16 mouse cellular contexts compared by ENCODE assay signal in the genomic region with DNA sequence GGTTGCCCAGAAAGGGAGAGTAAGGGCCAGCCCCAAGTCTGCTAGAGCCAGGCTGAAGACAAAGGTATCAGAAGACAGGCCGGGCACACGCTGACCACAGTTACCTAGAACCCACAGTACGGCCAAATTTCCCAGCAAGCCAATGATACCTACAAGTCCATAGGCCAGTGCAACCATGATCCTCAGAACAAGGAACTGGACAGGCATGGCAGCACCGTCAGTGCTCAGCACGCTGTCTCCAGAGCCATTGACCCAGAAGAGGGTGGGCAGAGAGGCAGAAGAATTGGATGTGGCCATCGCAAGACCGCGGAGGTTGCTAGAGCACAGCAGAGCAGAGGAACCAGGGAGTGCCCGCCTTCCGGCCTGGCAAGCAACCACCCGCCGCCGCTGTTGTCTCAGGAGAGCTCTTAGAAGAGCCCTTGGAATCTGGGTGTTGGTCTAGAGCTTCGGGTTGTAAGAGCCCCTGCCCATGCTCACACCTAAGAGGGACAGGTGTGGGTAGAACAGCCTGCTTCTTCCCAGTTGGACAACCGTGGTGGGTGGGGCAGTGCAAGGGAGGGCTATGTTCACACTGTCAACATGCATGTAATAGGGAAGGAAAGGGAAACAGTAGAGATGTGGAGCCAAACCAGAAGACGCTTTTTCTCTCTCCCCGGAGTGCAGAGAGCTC. TPM values are rescaled to one million over a fixed set of nuclear protein-coding genes. Genes with fewer than 3 reads are reported as not detected.
DNase-seq lines count a peak whose midpoint lies in the region; ATAC-seq lines count a peak whose summit lies in the region.
"Had no signal": no experiment of that assay in that cellular context is flagged by ENCODE, and none has a peak within 500 bp of the region (broad histone marks: within the 10 kb centered on the region; RNA-seq: fewer than 3 reads in every experiment).

A gene (minus strand): TSS at position 297 of the 670 bp plus-strand sequence.

- no peak within 1 kb of the TSS for H3K9ac ChIP-seq in midbrain, embryonic 12.5 days (replicated peaks)
- no peak within 1 kb of the TSS for H3K9ac ChIP-seq in midbrain, embryonic 14.5 days (replicated peaks; ENCODE audit: low read length)
- H3K9ac ChIP-seq in lung, embryonic 15.5 days: no peak within 1 kb of the TSS
- H3K9ac ChIP-seq in stomach, embryonic 16.5 days (ENCODE audit: low read length): 0 out of 2 replicates have a peak within 1 kb of the TSS, but pooled peaks have one; percentile 2
- H3K9ac ChIP-seq: heart, embryonic 13.5 days had no signal

- no peak for ATAC-seq in midbrain, embryonic 12.5 days (ENCODE audit: low FRiP score, low read depth)
- no peak for ATAC-seq in midbrain, embryonic 14.5 days (ENCODE audit: low FRiP score, low TSS enrichment)
- peak; percentile 77 for ATAC-seq in lung, embryonic 15.5 days (ENCODE audit: borderline replicate concordance, extremely low read depth, low FRiP score, low TSS enrichment)
- ATAC-seq in stomach, embryonic 16.5 days (ENCODE audit: insufficient read depth, low FRiP score): peak; percentile 66; the same call in 1 of the 2 replicates
- ATAC-seq: hindbrain, postnatal 0 days had no signal

- H3K4me1 ChIP-seq in midbrain, embryonic 12.5 days: no peaks in the 10 kb centered on the region
- H3K4me1 ChIP-seq in midbrain, embryonic 14.5 days (ENCODE audit: control insufficient read depth, insufficient read depth, low read length): no peaks in the 10 kb centered on the region
- peaks cover 6% of the 10 kb centered on the region; the same call in 1 of the 2 replicates for H3K4me1 ChIP-seq in lung, embryonic 15.5 days
- H3K4me1 ChIP-seq in stomach, embryonic 16.5 days (ENCODE audit: control insufficient read depth, insufficient read depth, low read length): no peaks in the 10 kb centered on the region

- H3K4me2 ChIP-seq in midbrain, embryonic 12.5 days (replicated peaks): no peak within 1 kb of the TSS
- H3K4me2 ChIP-seq in midbrain, embryonic 14.5 days (ENCODE audit: low read length): no peak within 1 kb of the TSS
- peak within 1 kb of the TSS; percentile 20 for H3K4me2 ChIP-seq in lung, embryonic 15.5 days
- H3K4me2 ChIP-seq in stomach, embryonic 16.5 days (ENCODE audit: low read depth, low read length): no peak within 1 kb of the TSS

- H3K36me3 ChIP-seq in midbrain, embryonic 12.5 days: peaks cover 8% of the 10 kb centered on the region
- peaks cover 17% of the 10 kb centered on the region for H3K36me3 ChIP-seq in midbrain, embryonic 14.5 days (ENCODE audit: control insufficient read depth, insufficient read depth, low read length)
- peaks cover 3% of the 10 kb centered on the region for H3K36me3 ChIP-seq in lung, embryonic 15.5 days
- H3K36me3 ChIP-seq in stomach, embryonic 16.5 days (ENCODE audit: control insufficient read depth, insufficient read depth, low read length): no peaks in the 10 kb centered on the region

- DNase-seq in heart, adult 18-20 months: peak; percentile 3 to 8
- no peak for DNase-seq in heart, postnatal 25 days (ENCODE audit: low spot score)
- DNase-seq in midbrain, embryonic 14.5 days: no peak
- DNase-seq in cerebellum, adult 8-10 months: no peak
- DNase-seq in frontal cortex, postnatal 36 days (ENCODE audit: low spot score in 2 of 2): no peak
- DNase-seq: cerebellum, adult 18-20 months had no signal

- H3K27me3 ChIP-seq in midbrain, embryonic 12.5 days: no peaks in the 10 kb centered on the region
- H3K27me3 ChIP-seq in midbrain, embryonic 14.5 days (ENCODE audit: control insufficient read depth, insufficient read depth, low read length): no peaks in the 10 kb centered on the region
- H3K27me3 ChIP-seq in lung, embryonic 15.5 days: no peaks in the 10 kb centered on the region
- H3K27me3 ChIP-seq in stomach, embryonic 16.5 days (ENCODE audit: control insufficient read depth, insufficient read depth, low read length): no peaks in the 10 kb centered on the region
- H3K27me3 ChIP-seq: heart, embryonic 13.5 days had no signal

- H3K27ac ChIP-seq in midbrain, embryonic 12.5 days (replicated peaks): 0 out of 2 replicates have a peak within 1 kb of the TSS, but pooled peaks have one; percentile 0
- H3K27ac ChIP-seq in midbrain, embryonic 14.5 days (replicated peaks; ENCODE audit: low read depth, low read length): no peak within 1 kb of the TSS
- peak within 1 kb of the TSS; percentile 60 for H3K27ac ChIP-seq in lung, embryonic 15.5 days
- peak within 1 kb of the TSS; percentile 70 for H3K27ac ChIP-seq in stomach, embryonic 16.5 days (ENCODE audit: low read length)
- H3K27ac ChIP-seq: hindbrain, postnatal 0 days; kidney, postnatal 0 days had no signal

- H3K4me3 ChIP-seq in midbrain, embryonic 12.5 days: no peak within 1 kb of the TSS
- H3K4me3 ChIP-seq in midbrain, embryonic 14.5 days (replicated peaks; ENCODE audit: low read depth, low read length): no peak within 1 kb of the TSS
- no peak within 1 kb of the TSS for H3K4me3 ChIP-seq in lung, embryonic 15.5 days
- H3K4me3 ChIP-seq in stomach, embryonic 16.5 days (replicated peaks; ENCODE audit: low read length): no peak within 1 kb of the TSS
- H3K4me3 ChIP-seq: heart, embryonic 13.5 days had no signal

- 87% methylated on average over 17 of the region's 17 CpGs for WGBS in midbrain, embryonic 12.5 days
- 90% methylated on average over 17 of the region's 17 CpGs for WGBS in midbrain, embryonic 14.5 days
- 72% methylated on average over 17 of the region's 17 CpGs for WGBS in lung, embryonic 15.5 days
- WGBS in stomach, embryonic 16.5 days: 75% methylated on average over 17 of the region's 17 CpGs

- intact Hi-C loops in heart, postnatal 25 days (cut with DNase I): no loop called here

- H3K9me3 ChIP-seq in midbrain, embryonic 12.5 days: no peaks in the 10 kb centered on the region
- H3K9me3 ChIP-seq in midbrain, embryonic 14.5 days (ENCODE audit: control insufficient read depth, low read length): no peaks in the 10 kb centered on the region
- no peaks in the 10 kb centered on the region for H3K9me3 ChIP-seq in lung, embryonic 15.5 days
- H3K9me3 ChIP-seq in stomach, embryonic 16.5 days (replicated peaks; ENCODE audit: control insufficient read depth, low read length): no peaks in the 10 kb centered on the region
- H3K9me3 ChIP-seq: G1E; heart, embryonic 13.5 days had no signal

RNA-seq across cellular contexts. Expression of the gene that starts here (rescaled TPM):
- total RNA-seq in heart, adult 18-20 months (2021): not detected
- total RNA-seq in heart, postnatal 25 days (2021): not detected
- not detected in 2 replicates for polyA plus RNA-seq in midbrain, embryonic 12.5 days (2016; fragmentation: Nextera tagmentation; extraction: Ambion mirVana)
- not detected in 2 replicates for polyA plus RNA-seq in midbrain, embryonic 14.5 days (2014; fragmentation: Nextera tagmentation; extraction: Ambion mirVana)
- not detected in 2 replicates for polyA plus RNA-seq in lung, embryonic 15.5 days (2015; fragmentation: Nextera tagmentation; extraction: Ambion mirVana)
- not detected in 2 replicates for polyA plus RNA-seq in stomach, embryonic 16.5 days (2015; fragmentation: Nextera tagmentation; extraction: Ambion mirVana)
- total RNA-seq: G1E; hindbrain, postnatal 0 days; layer of hippocampus, postnatal 10 days; left cerebral cortex, postnatal 36 days had no signal
- polyA plus RNA-seq: G1E; heart, embryonic 13.5 days; hindbrain, postnatal 0 days; kidney, postnatal 0 days; liver, embryonic 16.5 days had no signal

Comparison
In these comparisons a context has a peak if more than half of its experiments do, and no peak if none do; other contexts are left out.
1. Peak in DNase-seq in heart, adult 18-20 months; RNA of the gene not detected or under 1 TPM.
2. Peak in ATAC-seq, H3K27ac ChIP-seq and H3K4me2 ChIP-seq in lung, embryonic 15.5 days; RNA of the gene not detected or under 1 TPM.
3. Peak in ATAC-seq, H3K27ac ChIP-seq and H3K9ac ChIP-seq in stomach, embryonic 16.5 days; RNA of the gene not detected or under 1 TPM.